Mouse (Mus musculus) WW6 (cell line): Measurements from ENCODE around the gene Rxra.

Experiments
- DNase-seq: peaks from one replicate; pipeline ENCODE4 v3.0.0-alpha.2; 2013; ENCODE audit warnings: low read depth, low spot score

Gene Rxra

DNA sequence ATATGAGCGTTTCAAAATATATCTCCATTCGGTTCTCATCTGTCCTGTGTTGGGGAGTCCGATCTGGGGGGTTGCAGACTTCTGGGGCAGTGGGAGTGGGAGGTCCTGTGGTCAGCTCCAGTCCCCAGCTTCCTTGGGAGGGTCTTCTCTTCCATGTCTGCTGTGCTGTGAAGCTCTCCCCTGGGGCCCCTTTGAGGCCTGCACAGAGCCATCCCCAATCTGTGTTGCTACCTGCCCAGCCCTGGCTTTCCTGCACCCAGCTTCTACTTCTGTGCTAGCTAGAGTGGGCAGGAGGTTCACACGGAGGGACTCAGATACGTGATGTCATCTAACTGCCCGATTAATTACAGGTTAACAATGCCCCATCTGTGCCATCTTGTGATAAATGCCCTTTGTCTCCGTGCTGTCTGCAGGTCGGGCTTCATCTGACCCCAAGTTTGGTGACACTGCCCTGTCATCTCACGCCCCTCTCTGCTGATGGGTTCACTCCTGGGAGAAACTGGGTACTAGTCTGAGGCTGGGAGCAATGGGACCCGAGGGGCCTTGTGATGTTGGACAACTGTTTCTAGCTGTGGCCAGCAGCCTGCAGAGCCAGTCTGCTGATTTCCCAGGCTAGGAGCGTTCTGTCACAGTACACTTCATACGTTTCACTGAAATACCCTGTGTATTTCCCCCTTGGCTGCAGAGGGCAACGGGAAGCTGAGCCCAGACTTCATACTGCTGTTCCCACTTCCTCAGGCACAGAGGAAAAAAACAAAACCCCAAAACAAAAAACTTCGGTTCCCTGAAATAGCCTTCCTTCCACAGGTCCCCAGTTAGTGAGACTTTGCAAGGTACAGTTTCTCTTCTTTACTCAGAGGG, 86.9 kb downstream of the Rxra start:
- no peak for DNase-seq

DNA sequence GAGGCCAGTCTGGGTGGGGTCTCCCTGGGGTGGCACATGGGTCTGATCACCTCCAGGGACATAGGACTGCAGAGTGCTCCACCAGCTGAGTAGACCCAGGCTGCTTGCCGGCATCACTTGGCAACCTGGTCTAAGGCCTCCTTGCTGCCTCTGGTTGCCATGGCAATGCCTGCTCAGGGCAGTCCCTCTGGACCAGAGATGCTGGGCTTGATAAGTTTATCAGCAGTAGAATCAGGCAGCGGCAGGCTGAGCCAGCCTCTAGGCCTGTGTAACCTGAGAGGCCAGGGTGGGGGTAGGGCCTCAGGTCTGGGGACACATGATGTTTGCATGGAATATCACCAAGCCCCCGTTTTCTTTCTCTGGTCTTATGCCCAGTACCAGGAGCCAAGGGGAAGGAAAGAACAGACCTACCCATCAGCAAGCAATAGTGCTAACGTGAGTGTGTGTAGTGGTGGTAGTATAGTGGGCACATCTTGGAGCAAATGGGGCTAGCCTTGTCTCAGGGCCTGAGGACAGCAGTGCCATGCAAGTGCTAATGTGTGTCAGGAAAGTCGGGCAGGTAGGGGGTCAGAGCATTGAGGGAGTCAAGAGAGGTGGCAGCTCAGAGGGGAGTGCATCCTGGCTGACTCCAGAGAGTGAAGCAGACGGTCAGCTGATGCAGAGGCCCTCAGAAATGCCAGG, 88.2 kb downstream of the Rxra start:
- DNase-seq: no peak

- DNase-seq: no peak
Measured at GRCm38 (mm10) chr2:27764937-27765319, 88.7 kb downstream of the Rxra start.

DNA sequence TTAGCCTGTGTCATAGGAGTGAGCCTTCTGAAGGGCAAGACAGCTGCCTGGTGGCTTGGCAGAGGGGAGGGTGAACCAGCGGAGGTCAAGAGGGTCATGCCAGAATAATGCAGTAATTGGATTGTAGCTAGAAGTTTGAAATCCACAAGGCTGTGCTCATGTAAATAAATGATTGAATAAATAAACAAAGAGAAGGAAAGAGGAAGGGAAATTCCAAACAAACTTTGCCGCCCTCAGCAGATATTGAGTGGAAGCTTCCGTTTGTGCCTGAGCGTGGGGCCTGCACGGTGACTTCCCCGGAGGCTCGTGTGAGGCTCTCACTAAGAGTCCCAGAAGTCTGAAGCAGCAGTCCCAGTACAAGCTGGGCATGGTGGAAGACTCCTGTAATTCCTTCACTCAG, 91.5 kb downstream of the Rxra start:
- no peak for DNase-seq

GRCm38 (mm10) chr2:27769701-27770100, 93.5 kb downstream of the Rxra start:
- no peak for DNase-seq

DNA sequence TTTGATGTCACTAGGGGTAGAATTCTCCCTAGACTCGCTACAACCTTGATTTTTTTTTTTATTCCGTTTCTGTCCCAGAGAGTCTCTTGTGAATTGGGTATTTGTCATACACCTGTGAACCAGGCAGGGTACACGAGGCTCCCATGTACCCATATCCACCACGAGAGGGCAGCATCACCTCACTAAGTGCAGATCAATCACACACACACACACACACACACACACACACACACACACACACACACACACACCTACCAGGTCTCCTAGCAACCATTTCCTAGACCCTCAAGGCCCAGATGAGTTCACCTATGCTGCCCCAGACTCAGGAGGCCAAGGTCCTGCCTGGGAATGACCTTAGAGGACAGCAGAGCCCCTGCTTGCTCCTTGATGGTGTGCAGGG, 94.0 kb downstream of the Rxra start:
- DNase-seq: no peak

- DNase-seq: no peak
Measured at GRCm38 (mm10) chr2:27771936-27772335, 95.7 kb downstream of the Rxra start.

DNA sequence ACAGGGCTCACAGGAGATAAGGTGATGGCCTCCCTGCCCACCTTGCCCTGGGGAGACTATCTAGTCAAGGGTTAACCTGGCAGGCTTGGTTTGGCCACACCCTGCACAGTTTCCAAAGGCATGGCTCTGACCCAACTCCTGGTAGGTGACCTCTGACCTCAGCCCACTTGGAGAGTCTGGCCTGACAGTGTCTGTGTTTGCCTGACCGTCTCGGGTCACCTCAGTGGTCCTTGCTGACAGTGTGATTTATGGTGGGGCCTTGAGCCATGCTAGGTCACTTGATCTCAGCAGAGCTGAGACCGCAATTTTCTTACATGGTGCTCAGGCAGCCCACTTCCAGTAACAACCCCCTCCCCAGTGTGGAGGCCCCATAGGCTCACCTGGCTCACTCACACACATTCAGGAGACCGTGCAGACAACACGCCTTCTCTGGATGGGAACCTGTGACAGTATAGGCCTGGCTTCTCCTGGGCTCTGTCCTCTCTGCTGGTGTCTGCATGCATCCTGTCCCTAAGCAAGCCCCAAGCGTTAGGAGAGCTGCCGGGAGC, 96.7 kb downstream of the Rxra start:
- no peak for DNase-seq

DNA sequence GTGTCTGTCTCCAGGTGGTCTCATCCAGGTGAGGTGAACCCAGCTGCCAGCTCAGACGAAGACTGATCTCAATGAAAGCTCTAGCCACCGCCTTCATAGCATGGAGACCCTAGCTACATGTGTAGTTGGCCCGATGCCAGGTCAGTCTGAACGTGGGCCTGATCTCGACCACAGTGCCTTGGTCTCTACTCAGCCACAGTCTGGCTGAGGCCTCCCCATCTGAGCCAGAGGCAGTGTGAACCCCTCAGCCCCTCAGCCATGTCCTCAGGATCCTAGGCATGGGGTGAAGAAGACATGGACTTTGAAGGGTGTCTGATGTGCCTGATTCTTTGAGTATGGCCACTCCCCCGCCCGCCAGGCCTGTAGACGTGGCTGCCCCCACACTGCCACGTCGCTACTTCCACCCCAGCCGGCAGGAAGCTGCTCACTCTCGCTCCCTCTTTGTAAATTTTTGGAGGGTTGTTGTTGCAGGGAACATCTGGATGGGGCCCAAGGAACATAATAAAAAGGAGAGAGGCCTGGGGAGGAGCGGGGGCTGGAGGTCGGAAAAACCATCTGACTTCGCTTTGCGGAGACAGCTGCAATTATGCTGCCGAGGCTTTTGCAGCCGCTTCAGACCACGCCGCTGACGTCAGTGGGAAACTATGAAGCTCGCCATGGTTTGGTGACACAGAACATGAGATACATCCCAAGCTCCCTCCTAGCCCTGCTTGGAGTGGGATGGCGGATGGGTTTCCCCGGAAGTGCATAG, 97.9 kb downstream of the Rxra start:
- DNase-seq: no peak

DNA sequence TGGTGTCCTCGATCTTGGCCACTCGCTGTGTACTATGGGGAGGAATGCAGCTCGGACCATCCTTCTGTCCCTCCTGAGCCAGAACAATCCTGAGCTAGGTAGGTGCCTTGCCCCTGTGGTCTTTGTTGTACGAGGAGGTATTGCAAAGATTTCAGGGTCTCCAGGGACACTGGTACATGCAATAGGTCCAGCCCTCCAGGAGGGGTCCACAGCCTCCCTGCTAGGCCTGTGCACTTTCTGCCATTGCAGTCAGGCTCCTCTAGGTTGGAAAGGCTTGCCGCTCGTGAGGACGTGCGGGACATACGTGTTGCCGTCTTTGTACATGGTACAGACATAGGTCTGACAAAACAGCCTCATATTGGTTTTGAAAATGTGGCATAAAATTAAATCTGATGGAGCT, 98.8 kb downstream of the Rxra start:
- no peak for DNase-seq

DNA sequence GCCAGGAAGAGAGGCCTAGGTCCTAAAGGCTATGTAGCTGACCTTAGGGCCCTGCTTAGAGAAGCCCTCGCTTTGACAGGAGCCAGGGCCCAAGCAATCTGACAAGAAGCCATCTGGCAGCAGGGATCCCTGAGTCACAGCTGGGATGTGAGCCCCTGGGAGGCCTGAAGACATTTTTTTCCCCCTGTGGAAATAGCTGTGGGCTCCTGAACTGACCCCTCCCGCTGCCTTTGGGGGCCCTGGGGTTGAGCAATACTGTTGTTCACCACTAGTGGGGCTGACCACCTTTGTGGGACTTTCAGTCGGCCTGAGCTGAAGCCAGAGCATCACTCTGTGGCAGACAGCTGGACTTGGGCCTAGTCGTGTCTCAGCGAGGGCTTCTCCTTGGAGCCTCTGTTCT, 99.4 kb downstream of the Rxra start:
- no peak for DNase-seq

- DNase-seq: no peak
Measured at GRCm38 (mm10) chr2:27777756-27778155, 101.5 kb downstream of the Rxra start.

- DNase-seq: no peak
Measured at GRCm38 (mm10) chr2:27778289-27778688, 102.0 kb downstream of the Rxra start.

- DNase-seq: no peak
Measured at GRCm38 (mm10) chr2:27779291-27779866, 103.1 kb downstream of the Rxra start.

- DNase-seq: no peak
Measured at GRCm38 (mm10) chr2:27780162-27780561, 103.9 kb downstream of the Rxra start.

GRCm38 (mm10) chr2:27785363-27785762, 109.1 kb downstream of the Rxra start:
- no peak for DNase-seq

DNA sequence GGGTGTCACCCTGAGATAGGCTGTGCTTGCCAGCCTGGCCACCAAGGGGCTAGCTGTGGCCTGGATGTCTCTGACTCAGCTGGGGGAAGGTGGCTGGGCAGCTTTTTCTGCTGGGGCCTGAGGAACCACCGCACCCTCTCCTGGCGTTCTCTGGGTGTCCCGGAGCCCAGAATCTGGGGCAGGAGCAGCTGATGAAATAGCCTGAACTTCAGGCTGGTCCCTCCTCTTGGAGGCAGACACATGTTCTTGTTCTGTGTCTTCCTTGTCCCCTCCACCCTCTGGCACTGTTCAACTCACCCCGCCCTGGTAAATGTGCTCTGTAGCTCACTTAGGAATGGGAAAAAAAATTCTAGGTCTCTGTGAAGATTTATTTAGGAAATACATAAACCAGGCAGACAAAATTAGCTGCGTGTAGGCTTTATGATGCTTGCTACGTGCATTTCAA, 109.8 kb downstream of the Rxra start:
- no peak for DNase-seq

DNA sequence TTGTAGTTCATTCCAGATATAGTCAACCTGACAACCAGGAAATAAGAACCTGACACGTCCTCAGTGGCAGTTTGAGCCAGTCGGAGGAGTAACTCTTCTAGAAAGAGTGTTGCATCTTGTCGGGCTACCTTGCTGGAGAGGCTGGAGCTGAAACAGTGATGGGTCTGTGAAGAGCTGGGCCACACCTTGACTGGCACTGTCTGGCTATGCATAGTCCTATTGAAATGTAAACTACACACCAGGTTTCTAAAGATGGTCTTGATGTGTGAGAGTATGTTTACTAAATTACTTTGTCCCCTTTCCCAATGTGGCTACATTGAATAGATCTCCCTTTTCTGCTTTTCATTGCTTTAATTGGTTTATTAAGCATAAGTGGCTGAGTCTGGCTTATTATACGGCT, 115.3 kb downstream of the Rxra start:
- DNase-seq: no peak

GRCm38 (mm10) chr2:27799018-27799417, 122.8 kb downstream of the Rxra start:
- no peak for DNase-seq

DNA sequence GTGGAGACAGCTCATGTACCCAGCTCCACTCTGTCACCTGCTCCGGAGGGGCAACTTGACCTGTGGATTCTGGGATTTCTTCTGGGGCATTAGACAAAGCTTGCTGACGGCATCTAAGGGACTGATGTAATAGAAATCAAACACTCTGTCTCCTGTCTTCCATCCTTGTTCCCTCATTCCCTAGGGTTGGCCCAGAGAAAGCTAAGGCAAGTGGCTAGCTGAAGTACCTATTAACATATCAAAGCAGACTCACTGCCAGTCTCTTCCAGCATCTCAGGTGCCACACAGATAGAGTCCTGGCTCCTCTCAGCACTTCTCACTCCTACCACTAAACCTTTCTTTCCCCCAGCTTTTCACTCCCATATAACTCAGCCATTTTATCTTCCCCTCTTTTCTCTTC, 124.8 kb downstream of the Rxra start:
- no peak for DNase-seq

GRCm38 (mm10) chr2:27802493-27802892, 126.3 kb downstream of the Rxra start:
- no peak for DNase-seq

GRCm38 (mm10) chr2:27806691-27807090, 130.5 kb downstream of the Rxra start:
- DNase-seq: no peak
